Mouse (Mus musculus): ENCODE measurements around the gene Usp2. TPM values are rescaled to one million over a fixed set of nuclear protein-coding genes. Genes with fewer than 3 reads are reported as not detected.

The Usp2 gene
- polyA plus RNA-seq, 1 experiment from 2014 or later, result 48.5 TPM

GRCm38 (mm10) chr9:44077266-44077910, 10.6 kb downstream of the Usp2 start:
- Histone ChIP-seq H3K4me1 (peaks cover 87% of the 10 kb centered on the region), H3K36me3 (peaks cover 7% of the 10 kb centered on the region), H3K9ac (peak overlapping the region; percentile 65), H3K9me3 (no peaks in the 10 kb centered on the region), H3K4me3 (no peak overlapping the region), H3K27ac (replicated peaks) (0 out of 2 replicates have a peak overlapping the region, but pooled peaks have one; percentile 82), H3K27me3 (replicated peaks) (no peaks in the 10 kb centered on the region), H3K4me2 (peak overlapping the region; percentile 18; the same call in 1 of the 2 replicates)
- WGBS, result 74% methylated on average over 11 of the region's 11 CpGs
- no peak for ATAC-seq (ENCODE audit: extremely low read depth, insufficient number of reproducible peaks, low FRiP score, low TSS enrichment)

GRCm38 (mm10) chr9:44078136-44078797, 11.4 kb downstream of the Usp2 start:
- Histone ChIP-seq H3K4me1 (peaks cover 87% of the 10 kb centered on the region), H3K9me3 (no peaks in the 10 kb centered on the region), H3K9ac (peak overlapping the region; percentile 65), H3K27ac (replicated peaks) (peak overlapping the region; percentile 82), H3K27me3 (replicated peaks) (no peaks in the 10 kb centered on the region), H3K4me2 (peak overlapping the region; percentile 49), H3K4me3 (peak overlapping the region; percentile 1; the same call in 1 of the 2 replicates), H3K36me3 (peaks cover 7% of the 10 kb centered on the region)
- WGBS, result 71% methylated on average over 10 of the region's 10 CpGs
- ATAC-seq (ENCODE audit: extremely low read depth, insufficient number of reproducible peaks, low FRiP score, low TSS enrichment), result no peak

DNA sequence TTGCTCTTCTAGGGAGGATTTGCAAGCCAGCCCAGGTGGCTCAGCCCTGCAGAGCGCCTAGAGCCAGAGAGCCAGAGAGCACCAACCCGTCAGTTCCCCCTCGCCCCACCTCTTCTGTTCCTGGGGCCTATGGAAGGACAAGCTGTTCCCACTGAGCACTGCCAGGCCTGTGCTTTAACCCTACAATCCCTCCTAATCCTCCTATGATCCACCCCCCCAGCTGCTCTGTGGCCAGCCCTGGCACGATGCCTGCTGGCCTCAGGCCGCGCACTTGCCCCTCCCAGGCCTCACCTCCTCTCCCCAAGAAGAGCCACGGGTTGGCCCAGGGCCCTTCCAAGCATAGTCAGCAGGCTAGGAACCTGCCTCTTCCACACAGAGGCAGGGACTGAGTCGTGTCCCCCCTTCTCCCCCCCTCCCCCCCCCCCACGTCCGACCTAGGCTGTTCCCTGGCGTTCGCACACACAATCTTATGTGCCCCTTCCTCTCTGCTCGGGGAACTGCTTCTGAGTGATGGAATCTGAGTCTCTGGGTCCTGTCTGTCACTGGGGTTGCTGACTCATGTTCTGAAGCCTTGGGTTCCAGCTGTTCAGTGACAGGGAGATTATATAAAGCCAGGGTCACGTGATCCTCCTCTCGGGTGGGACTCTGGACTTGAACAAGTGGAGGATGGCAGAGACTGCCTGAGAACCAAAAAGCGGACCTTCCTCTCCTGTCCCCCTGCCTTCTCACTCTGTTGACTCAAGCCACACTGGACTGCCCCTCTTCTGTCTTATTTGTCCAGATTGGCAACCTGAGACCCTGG, 12.3 kb downstream of the Usp2 start:
- Histone ChIP-seq H3K4me3 (peak overlapping the region; percentile 1; the same call in 1 of the 2 replicates), H3K4me1 (peaks cover 91% of the 10 kb centered on the region), H3K9me3 (no peaks in the 10 kb centered on the region), H3K4me2 (peak overlapping the region; percentile 49), H3K9ac (peak overlapping the region; percentile 65), H3K27me3 (replicated peaks) (0 out of 2 replicates have a peak, but pooled peaks cover 5% of the 10 kb centered on the region), H3K36me3 (peaks cover 7% of the 10 kb centered on the region), H3K27ac (replicated peaks) (peak overlapping the region; percentile 82)
- 23% methylated on average over 16 of the region's 16 CpGs for WGBS
- peak; percentile 71 for ATAC-seq (ENCODE audit: extremely low read depth, insufficient number of reproducible peaks, low FRiP score, low TSS enrichment)

DNA sequence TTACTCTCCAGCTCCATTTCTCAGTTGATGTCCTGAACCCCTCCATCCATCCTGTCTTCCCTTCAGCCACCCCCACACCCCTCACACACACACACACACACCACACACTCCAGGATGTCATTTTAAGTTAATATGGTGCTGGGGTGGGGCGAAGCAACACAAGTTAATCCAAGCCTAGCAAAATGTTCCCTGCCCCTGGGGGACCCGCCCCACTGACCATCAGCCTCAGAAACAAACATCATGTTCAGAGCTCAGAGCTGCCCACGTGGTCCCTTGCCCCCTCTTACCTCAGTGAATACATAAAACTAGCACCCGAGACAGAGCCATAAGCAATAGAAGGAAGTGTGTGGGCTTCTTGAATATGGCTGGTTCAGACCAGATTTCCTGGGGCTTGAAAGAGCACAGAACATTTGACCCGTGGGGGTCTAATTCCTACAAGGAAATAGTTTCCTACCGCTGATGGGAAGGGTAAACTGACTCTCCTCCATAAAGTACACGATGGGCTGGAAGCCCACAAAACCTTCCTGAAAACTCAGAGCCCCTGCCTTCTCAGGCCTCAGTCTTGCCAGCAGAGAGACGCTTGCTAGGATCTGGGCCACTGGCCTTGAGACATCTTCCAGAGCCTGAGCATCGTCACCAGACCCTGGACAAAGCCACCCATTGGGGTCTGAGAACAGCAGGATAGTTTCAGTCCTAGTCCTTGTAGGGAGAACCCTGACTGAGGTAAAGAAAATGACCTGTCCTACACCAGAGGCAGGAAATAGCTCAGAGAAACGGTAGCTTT, 13.4 kb downstream of the Usp2 start:
- 0 out of 2 replicates have a peak, but pooled peaks cover 5% of the 10 kb centered on the region for H3K27me3 ChIP-seq (replicated peaks)
- ATAC-seq (ENCODE audit: extremely low read depth, insufficient number of reproducible peaks, low FRiP score, low TSS enrichment), result no peak
- peak overlapping the region; percentile 65; the same call in 1 of the 2 replicates for H3K9ac ChIP-seq
- H3K9me3 ChIP-seq, result no peaks in the 10 kb centered on the region
- peak overlapping the region; percentile 82 for H3K27ac ChIP-seq (replicated peaks)
- H3K4me2 ChIP-seq, result no peak overlapping the region
- H3K4me1 ChIP-seq, result peaks cover 92% of the 10 kb centered on the region
- H3K4me3 ChIP-seq, result no peak overlapping the region
- peaks cover 7% of the 10 kb centered on the region for H3K36me3 ChIP-seq
- 64% methylated on average over 10 of the region's 10 CpGs for WGBS

GRCm38 (mm10) chr9:44080953-44081352, 14.1 kb downstream of the Usp2 start:
- Histone ChIP-seq H3K27me3 (replicated peaks) (peaks cover 9% of the 10 kb centered on the region), H3K4me1 (peaks cover 91% of the 10 kb centered on the region), H3K9ac (peak overlapping the region; percentile 3; the same call in 1 of the 2 replicates), H3K4me3 (no peak overlapping the region), H3K9me3 (no peaks in the 10 kb centered on the region), H3K27ac (replicated peaks) (peak overlapping the region; percentile 82), H3K36me3 (peaks cover 4% of the 10 kb centered on the region), H3K4me2 (no peak overlapping the region)
- 52% methylated on average over 5 of the region's 5 CpGs for whole genome bisulfite sequencing
- no peak for ATAC-seq (ENCODE audit: extremely low read depth, insufficient number of reproducible peaks, low FRiP score, low TSS enrichment)

GRCm38 (mm10) chr9:44081581-44081980, 14.8 kb downstream of the Usp2 start:
- WGBS, result 78% methylated on average over 5 of the region's 5 CpGs
- no peaks in the 10 kb centered on the region for H3K9me3 ChIP-seq
- peaks cover 2% of the 10 kb centered on the region for H3K36me3 ChIP-seq
- H3K4me2 ChIP-seq, result no peak overlapping the region
- H3K4me1 ChIP-seq, result peaks cover 91% of the 10 kb centered on the region
- no peak overlapping the region for H3K27ac ChIP-seq (replicated peaks)
- peaks cover 14% of the 10 kb centered on the region for H3K27me3 ChIP-seq (replicated peaks)
- H3K9ac ChIP-seq, result no peak overlapping the region
- no peak overlapping the region for H3K4me3 ChIP-seq
- ATAC-seq (ENCODE audit: extremely low read depth, insufficient number of reproducible peaks, low FRiP score, low TSS enrichment), result no peak

DNA sequence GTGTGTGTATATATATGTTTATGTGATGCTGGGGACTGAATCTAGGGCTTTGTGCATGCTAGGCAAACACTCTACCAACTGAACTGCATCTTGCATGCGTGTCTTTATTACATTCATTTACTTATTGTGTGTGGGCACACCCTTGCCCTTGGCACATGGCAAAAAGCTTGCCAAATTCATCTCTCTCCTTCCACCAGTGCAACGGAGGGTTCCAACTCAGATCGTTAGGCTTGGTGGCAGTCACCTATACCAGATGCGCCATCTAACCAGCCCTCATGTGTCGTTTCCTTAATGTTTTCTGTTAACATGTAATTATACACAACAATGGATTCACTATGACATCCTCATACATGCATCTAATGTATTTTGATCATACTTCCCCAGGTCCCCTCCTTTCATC, 15.4 kb downstream of the Usp2 start:
- H3K4me1 ChIP-seq, result peaks cover 91% of the 10 kb centered on the region
- H3K4me3 ChIP-seq, result no peak overlapping the region
- peaks cover 2% of the 10 kb centered on the region; the same call in 1 of the 2 replicates for H3K36me3 ChIP-seq
- H3K27ac ChIP-seq (replicated peaks), result peak overlapping the region; percentile 98
- WGBS, result 88% methylated on average over 5 of the region's 5 CpGs
- ATAC-seq (ENCODE audit: extremely low read depth, insufficient number of reproducible peaks, low FRiP score, low TSS enrichment), result no peak
- peaks cover 21% of the 10 kb centered on the region for H3K27me3 ChIP-seq (replicated peaks)
- no peak overlapping the region for H3K4me2 ChIP-seq
- no peak overlapping the region for H3K9ac ChIP-seq
- H3K9me3 ChIP-seq, result no peaks in the 10 kb centered on the region

DNA sequence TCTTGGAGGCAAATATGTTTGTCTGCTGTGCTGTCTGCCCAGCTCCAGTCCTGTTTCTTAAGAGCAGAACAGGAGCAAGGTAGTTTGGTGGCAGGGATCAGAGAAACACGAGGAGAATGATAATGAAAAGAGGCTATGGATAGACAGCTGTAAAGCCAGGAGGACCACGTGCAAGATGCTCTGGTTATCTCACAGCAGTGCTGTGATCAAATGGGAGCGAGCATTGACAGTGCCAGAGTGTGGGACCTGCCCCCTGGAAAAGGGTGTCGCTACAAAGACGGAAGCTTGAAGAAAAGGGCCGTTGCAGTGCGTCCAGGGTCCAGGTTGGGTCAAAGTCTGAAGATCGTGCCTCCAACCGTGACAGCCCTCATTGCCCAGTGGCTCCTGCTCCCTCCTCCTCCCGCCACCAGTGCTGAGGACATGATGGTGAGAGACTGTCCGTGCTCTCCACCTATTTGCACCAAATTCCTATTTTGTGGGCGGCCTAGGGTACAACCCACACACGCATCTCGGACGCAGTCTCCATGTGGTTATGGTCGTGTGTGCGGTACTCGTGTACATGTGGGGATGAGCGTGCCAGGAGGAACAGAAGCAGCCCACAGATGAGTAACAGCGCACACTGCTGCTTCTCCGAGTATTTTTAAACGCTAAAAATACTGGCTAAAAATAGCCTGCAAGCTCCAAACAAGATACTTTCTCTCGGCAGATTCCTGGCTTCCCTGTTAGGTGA, 16.7 kb downstream of the Usp2 start:
- peaks cover 26% of the 10 kb centered on the region for H3K27me3 ChIP-seq (replicated peaks)
- peaks cover 91% of the 10 kb centered on the region for H3K4me1 ChIP-seq
- peak overlapping the region; percentile 82 for H3K4me3 ChIP-seq
- H3K27ac ChIP-seq (replicated peaks), result peak overlapping the region; percentile 98
- peaks cover 2% of the 10 kb centered on the region; the same call in 1 of the 2 replicates for H3K36me3 ChIP-seq
- H3K9me3 ChIP-seq, result no peaks in the 10 kb centered on the region
- ATAC-seq (ENCODE audit: extremely low read depth, insufficient number of reproducible peaks, low FRiP score, low TSS enrichment), result no peak
- H3K9ac ChIP-seq, result peak overlapping the region; percentile 97
- H3K4me2 ChIP-seq, result peak overlapping the region; percentile 97
- WGBS, result 9% methylated on average over 23 of the region's 23 CpGs

DNA sequence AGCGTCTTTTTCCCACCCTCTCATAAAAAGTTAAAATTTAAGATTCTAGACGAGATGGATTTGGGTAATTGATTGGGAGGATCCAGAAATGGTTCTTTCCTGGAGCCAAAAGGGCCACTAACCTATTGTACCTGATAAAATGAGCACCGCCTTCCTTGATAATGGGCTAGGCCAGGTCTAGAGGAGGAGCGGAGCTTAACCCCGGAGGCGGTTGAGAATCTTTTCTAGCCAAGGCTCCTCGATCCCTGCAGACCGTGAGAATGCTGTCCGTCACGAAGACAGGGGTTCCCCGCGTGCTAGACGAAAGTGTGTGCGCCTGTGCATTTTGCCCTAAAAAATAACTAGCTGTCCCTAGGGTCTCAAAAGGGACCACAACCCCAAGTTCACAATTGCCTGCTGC, 17.4 kb downstream of the Usp2 start:
- Histone ChIP-seq H3K4me1 (peaks cover 91% of the 10 kb centered on the region), H3K36me3 (peaks cover 4% of the 10 kb centered on the region), H3K4me2 (peak overlapping the region; percentile 97), H3K9ac (peak overlapping the region; percentile 97), H3K27ac (replicated peaks) (peak overlapping the region; percentile 98), H3K4me3 (peak overlapping the region; percentile 82), H3K9me3 (no peaks in the 10 kb centered on the region), H3K27me3 (replicated peaks) (peaks cover 26% of the 10 kb centered on the region)
- no peak for ATAC-seq (ENCODE audit: extremely low read depth, insufficient number of reproducible peaks, low FRiP score, low TSS enrichment)
- 1% methylated on average over 14 of the region's 14 CpGs for WGBS

DNA sequence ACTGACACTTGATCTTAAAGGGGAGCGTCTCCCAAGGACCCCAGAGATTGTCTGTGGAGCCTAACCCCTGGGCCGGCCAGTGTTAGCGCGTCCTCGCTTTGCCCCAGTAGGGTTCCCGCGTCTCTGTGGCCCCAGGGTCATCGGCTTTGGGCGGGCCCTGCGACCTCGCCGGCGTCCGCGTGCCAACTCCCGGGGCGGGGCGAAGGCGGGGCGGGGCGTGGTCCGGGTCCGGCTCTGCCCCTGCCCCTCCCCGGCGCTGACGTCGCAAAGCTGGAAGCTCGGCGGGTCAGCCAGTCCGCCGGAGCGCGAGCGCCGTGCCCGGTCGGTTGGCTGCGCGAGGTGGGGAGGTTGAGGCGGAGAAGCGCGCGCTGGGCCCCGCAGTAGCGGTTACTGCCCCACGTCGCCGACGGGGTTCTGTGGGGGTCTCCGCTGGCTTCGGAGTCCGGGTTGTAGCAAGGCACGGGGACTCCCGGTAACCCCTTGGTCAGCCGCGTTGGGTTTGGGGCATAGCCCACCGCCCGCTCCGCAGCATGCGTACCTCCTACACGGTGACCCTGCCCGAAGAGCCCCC, 17.9 kb downstream of the Usp2 start:
- no peaks in the 10 kb centered on the region for H3K9me3 ChIP-seq
- H3K27me3 ChIP-seq (replicated peaks), result peaks cover 26% of the 10 kb centered on the region
- peak overlapping the region; percentile 97 for H3K9ac ChIP-seq
- peak overlapping the region; percentile 98 for H3K27ac ChIP-seq (replicated peaks)
- peaks cover 91% of the 10 kb centered on the region for H3K4me1 ChIP-seq
- peaks cover 9% of the 10 kb centered on the region for H3K36me3 ChIP-seq
- peak overlapping the region; percentile 82 for H3K4me3 ChIP-seq
- WGBS, result under 1% methylated on average over 62 of the region's 62 CpGs
- ATAC-seq (ENCODE audit: extremely low read depth, insufficient number of reproducible peaks, low FRiP score, low TSS enrichment), result peak; percentile 66
- peak overlapping the region; percentile 97 for H3K4me2 ChIP-seq
